Mouse (Mus musculus): ENCODE results near the gene Zfp952.

DNA sequence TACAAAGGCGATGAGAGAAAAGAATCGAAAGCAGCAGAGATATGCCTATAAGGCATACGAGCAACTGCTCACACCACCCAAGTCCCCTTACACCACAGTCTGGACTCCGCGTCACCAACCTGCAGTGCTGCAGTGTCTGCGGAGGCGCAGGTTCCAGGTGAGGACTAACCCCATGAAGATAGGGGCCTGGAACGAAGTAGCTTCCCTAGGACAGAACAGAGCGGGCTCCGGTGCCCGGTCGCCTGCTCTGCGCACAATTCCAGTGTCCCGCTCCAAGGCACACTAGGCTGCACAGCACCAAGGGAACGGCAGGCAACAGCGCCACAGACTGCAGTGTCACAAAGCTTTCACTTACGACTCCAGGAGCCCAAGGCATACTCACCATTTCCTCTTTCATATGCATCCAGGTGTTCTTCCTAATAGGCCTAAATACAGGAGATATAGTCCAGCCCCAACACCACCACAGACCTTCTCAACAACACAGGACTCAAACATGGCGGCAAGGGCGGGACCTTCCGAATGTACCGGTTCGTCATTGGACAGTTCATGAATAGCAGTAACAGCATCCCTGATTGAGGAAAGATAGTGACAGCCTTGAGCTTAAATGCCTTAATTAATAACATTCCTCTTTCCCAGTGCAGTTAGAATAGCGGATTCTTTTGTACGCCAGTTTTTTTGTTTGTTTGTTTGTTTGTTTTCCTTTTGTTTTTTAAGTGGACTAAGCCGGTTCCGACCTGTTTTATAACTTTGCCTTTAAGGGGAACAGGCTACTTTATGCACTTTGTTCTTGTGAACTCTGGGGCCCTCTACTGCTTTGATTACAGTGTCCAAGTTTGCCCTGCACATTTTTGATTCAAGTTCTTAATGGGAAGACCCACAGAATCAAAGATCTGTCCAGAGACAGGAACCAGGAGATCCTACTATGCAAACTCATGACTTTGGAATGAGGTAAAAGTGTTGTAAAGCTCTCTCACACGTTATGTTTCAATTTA lies 40.3 kb downstream of the Zfp952 start, which contains the start of gene Zfp763:
- no peak for TF ChIP-seq POLR2A (IDR thresholded peaks at IDR 0.05; ENCODE audit: low read depth, low read length)
- TF ChIP-seq CTCF (IDR thresholded peaks at IDR 0.05; ENCODE audit: extremely low read depth, insufficient read depth, insufficient read length, insufficient replicate concordance), result no peak
